In the genomic region with DNA sequence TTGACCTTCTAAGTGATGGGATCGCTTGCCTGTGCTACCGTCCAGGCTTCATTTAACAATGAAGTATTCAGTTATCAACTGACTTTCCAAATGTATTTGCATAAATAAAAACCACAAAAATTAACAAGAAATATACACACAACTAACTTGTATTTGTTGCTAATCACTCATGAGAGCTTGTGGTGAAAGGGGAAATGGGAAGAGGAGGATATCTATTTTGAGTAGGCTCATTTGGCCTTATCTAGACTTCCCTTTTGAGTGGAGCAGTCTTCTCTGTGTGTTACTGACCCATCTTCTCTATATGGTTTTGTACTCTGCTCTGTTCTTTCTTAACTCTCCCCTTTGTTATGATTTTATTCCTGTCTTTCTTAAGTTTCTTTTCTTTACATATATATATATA, we compare ENCODE assay signal across 33 mouse cellular contexts. TPM values are rescaled to one million over a fixed set of nuclear protein-coding genes. Genes with fewer than 3 reads are reported as not detected.
A peak's percentile ranks its signal among the peaks of the same experiment; 100 is the strongest.
DNase-seq lines count a peak whose midpoint lies in the region; ATAC-seq and TF ChIP-seq lines count a peak whose summit lies in the region.
"Had no signal": no experiment of that assay in that cellular context is flagged by ENCODE, and none has a peak within 500 bp of the region (broad histone marks: within the 10 kb centered on the region; RNA-seq: fewer than 3 reads in every experiment).

No protein-coding gene starts in this region.

- H3K4me3 ChIP-seq in liver, embryonic 11.5 days (ENCODE audit: low read depth, low read length), result no peak overlapping the region
- no peak overlapping the region for H3K4me3 ChIP-seq in G1E (ENCODE audit: low read depth, low read length)
- no peak overlapping the region for H3K4me3 ChIP-seq in bone marrow macrophage, adult 2 months (ENCODE audit: insufficient read depth, low read length)
- peak overlapping the region; percentile 90 for H3K4me3 ChIP-seq in megakaryocyte, embryonic 14.5 days (replicated peaks)
- no peak overlapping the region for H3K4me3 ChIP-seq in hindbrain, embryonic 10.5 days
- H3K4me3 ChIP-seq: embryonic facial prominence, embryonic 10.5 days; erythroblast, embryonic 14.5 days; forebrain, embryonic 12.5 days; heart, embryonic 12.5 days had no signal

- H3K4me2 ChIP-seq in liver, embryonic 11.5 days, result peak overlapping the region; percentile 43; the same call in 1 of the 2 replicates
- H3K4me2 ChIP-seq: forebrain, embryonic 12.5 days; hindbrain, embryonic 14.5 days had no signal

- 66% methylated on average over 2 of the region's 2 CpGs for WGBS in liver, embryonic 11.5 days
- 87% methylated on average over 2 of the region's 2 CpGs for WGBS in hindbrain, embryonic 10.5 days

- TF ChIP-seq CTCF in G1E (IDR thresholded peaks at IDR 0.05; ENCODE audit: low read depth, low read length), result no peak
- no peak for TF ChIP-seq CTCF in bone marrow macrophage, adult 2 months (IDR thresholded peaks at IDR 0.05; ENCODE audit: low read depth, low read length)

- no peaks in the 10 kb centered on the region for H3K36me3 ChIP-seq in liver, embryonic 11.5 days (ENCODE audit: control insufficient read depth, insufficient read depth, low read length)
- no peaks in the 10 kb centered on the region for H3K36me3 ChIP-seq in G1E (replicated peaks)
- H3K36me3 ChIP-seq in megakaryocyte, embryonic 14.5 days (replicated peaks; ENCODE audit: low read length), result peaks cover 8% of the 10 kb centered on the region
- no peaks in the 10 kb centered on the region for H3K36me3 ChIP-seq in hindbrain, embryonic 10.5 days
- H3K36me3 ChIP-seq: embryonic facial prominence, embryonic 10.5 days; embryonic facial prominence, embryonic 13.5 days; forebrain, embryonic 12.5 days; heart, embryonic 12.5 days; heart, embryonic 15.5 days had no signal

- no peak overlapping the region for H3K9ac ChIP-seq in liver, embryonic 11.5 days (ENCODE audit: low read depth, low read length)
- H3K9ac ChIP-seq: embryonic facial prominence, embryonic 13.5 days; forebrain, embryonic 12.5 days; heart, embryonic 12.5 days; heart, embryonic 15.5 days; hindbrain, embryonic 14.5 days had no signal

- no peaks in the 10 kb centered on the region for H3K9me3 ChIP-seq in liver, embryonic 11.5 days (ENCODE audit: control insufficient read depth, low read length)
- H3K9me3 ChIP-seq in G1E (replicated peaks), result no peaks in the 10 kb centered on the region
- no peaks in the 10 kb centered on the region for H3K9me3 ChIP-seq in megakaryocyte, embryonic 14.5 days
- no peaks in the 10 kb centered on the region for H3K9me3 ChIP-seq in hindbrain, embryonic 10.5 days
- H3K9me3 ChIP-seq: embryonic facial prominence, embryonic 10.5 days; embryonic facial prominence, embryonic 13.5 days; forebrain, embryonic 12.5 days; heart, embryonic 12.5 days; heart, embryonic 15.5 days had no signal

- no peak overlapping the region for H3K27ac ChIP-seq in liver, embryonic 11.5 days (ENCODE audit: low read depth, low read length)
- peak overlapping the region; percentile 33 for H3K27ac ChIP-seq in bone marrow macrophage, adult 2 months (ENCODE audit: insufficient read depth, low read depth, low read length)
- no peak overlapping the region for H3K27ac ChIP-seq in hindbrain, embryonic 10.5 days
- H3K27ac ChIP-seq: embryonic facial prominence, embryonic 10.5 days; embryonic facial prominence, embryonic 13.5 days; forebrain, embryonic 12.5 days; heart, embryonic 15.5 days; hindbrain, embryonic 14.5 days; hindbrain, postnatal 0 days had no signal

- H3K27me3 ChIP-seq in liver, embryonic 11.5 days (replicated peaks; ENCODE audit: control insufficient read depth, insufficient read depth, low read length), result no peaks in the 10 kb centered on the region
- no peaks in the 10 kb centered on the region for H3K27me3 ChIP-seq in G1E (ENCODE audit: insufficient read depth, low read length)
- H3K27me3 ChIP-seq in megakaryocyte, embryonic 14.5 days (replicated peaks), result no peaks in the 10 kb centered on the region
- no peaks in the 10 kb centered on the region for H3K27me3 ChIP-seq in hindbrain, embryonic 10.5 days (ENCODE audit: insufficient read depth, poor library complexity, severe bottlenecking)
- H3K27me3 ChIP-seq: embryonic facial prominence, embryonic 13.5 days; forebrain, embryonic 12.5 days; heart, embryonic 12.5 days; heart, embryonic 15.5 days had no signal

- no peak for DNase-seq in liver, embryonic 11.5 days (ENCODE audit: low spot score)
- DNase-seq in liver (no peak), G1E (ENCODE audit: low spot score) (no peak)
- no peak for DNase-seq in frontal cortex, postnatal 36 days (ENCODE audit: low spot score in 2 of 2)
- DNase-seq in adrenal gland, adult 2 months, result no peak
- DNase-seq in hindbrain, embryonic 10.5 days (ENCODE audit: low spot score), result no peak
- DNase-seq: adrenal gland, postnatal 10 days; adrenal gland, postnatal 36 days; cerebellum, adult 11 months; cerebellum, adult 2 months; cerebellum, adult 9-11 months; cerebellum, postnatal 25 days; gastrocnemius, adult 2 months; gastrocnemius, postnatal 14 days; heart, adult 18-20 months; heart, postnatal 10 days; heart, postnatal 36 days had no signal

- H3K4me1 ChIP-seq in liver, embryonic 11.5 days (replicated peaks; ENCODE audit: control insufficient read depth, insufficient read depth, low read length), result peaks cover 3% of the 10 kb centered on the region
- H3K4me1 ChIP-seq in G1E (ENCODE audit: insufficient read depth, low read depth, low read length), result peaks cover 36% of the 10 kb centered on the region
- H3K4me1 ChIP-seq in bone marrow macrophage, adult 2 months (ENCODE audit: control insufficient read depth, insufficient read depth, low read length), result peaks cover 21% of the 10 kb centered on the region
- H3K4me1 ChIP-seq in megakaryocyte, embryonic 14.5 days, result peaks cover 62% of the 10 kb centered on the region
- H3K4me1 ChIP-seq in hindbrain, embryonic 10.5 days (replicated peaks), result peaks cover 14% of the 10 kb centered on the region; the same call in 1 of the 2 replicates
- H3K4me1 ChIP-seq: heart, embryonic 12.5 days; heart, embryonic 15.5 days had no signal

- ATAC-seq in liver, embryonic 11.5 days (replicated peaks; ENCODE audit: low FRiP score), result no peak
- peak; percentile 37; the same call in 1 of the 2 replicates for ATAC-seq in G1E (ENCODE audit: extremely low read depth, insufficient number of reproducible peaks, low FRiP score, poor library complexity, severe bottlenecking)
- ATAC-seq: activated CD4-positive, CD25-positive, alpha-beta regulatory T cell, adult 4 months; forebrain, embryonic 16.5 days; hindbrain, postnatal 0 days; inflammation-experienced regulatory T-cells, adult 6 months had no signal

- no peak for TF ChIP-seq POLR2A in bone marrow macrophage, adult 2 months (IDR thresholded peaks at IDR 0.05; ENCODE audit: borderline replicate concordance, low read depth, low read length)

RNA-seq across cellular contexts. Expression of a gene that starts 2.2 kb away (rescaled TPM):
- polyA plus RNA-seq in liver, embryonic 11.5 days (2014; fragmentation: Nextera tagmentation; extraction: Ambion mirVana), result 24.2 and 30.8 TPM in 2 replicates
- total RNA-seq in G1E (2014; fragmentation: Nextera tagmentation) (13.8 and 16.9 TPM in 2 replicates), G1E (2017) (42.3 and 46.3 TPM in 2 replicates)
- 2.0 TPM in 2 replicates for polyA plus RNA-seq in G1E (2012)
- 56.7 and 60.1 TPM in 2 replicates for polyA plus RNA-seq in bone marrow macrophage, adult 2 months (2012; ENCODE audit: insufficient read depth, insufficient read length, missing spikeins)
- polyA plus RNA-seq in megakaryocyte, embryonic 14.5 days (2012; ENCODE audit: insufficient read depth, low replicate concordance), result 6.5 and 8.4 TPM in 2 replicates
- 10 to 100 TPM; 47.8 to 70.5 TPM for total RNA-seq in adrenal gland, adult 2 months (2021)
- 6.9 and 8.9 TPM in 2 replicates for polyA plus RNA-seq in adrenal gland, adult 2 months (2012; rRNA removed)
- 16.7 and 18.6 TPM in 2 replicates for polyA plus RNA-seq in hindbrain, embryonic 10.5 days (2016; fragmentation: Nextera tagmentation; extraction: Ambion mirVana)
- polyA plus RNA-seq: erythroblast, embryonic 14.5 days had no signal

RNA-seq across cellular contexts. Expression of a gene that starts 9.4 kb away (rescaled TPM):
- 8.4 and 10.7 TPM in 2 replicates for polyA plus RNA-seq in liver, embryonic 11.5 days (2014; fragmentation: Nextera tagmentation; extraction: Ambion mirVana)
- total RNA-seq in G1E (2014; fragmentation: Nextera tagmentation), result 21.5 and 29.4 TPM in 2 replicates
- 12.3 and 15.6 TPM in 2 replicates for total RNA-seq in G1E (2017)
- polyA plus RNA-seq in G1E (2012), result 2.7 and 3.0 TPM in 2 replicates
- polyA plus RNA-seq in bone marrow macrophage, adult 2 months (2012; ENCODE audit: insufficient read depth, insufficient read length, missing spikeins), result 11.8 and 12.1 TPM in 2 replicates
- polyA plus RNA-seq in megakaryocyte, embryonic 14.5 days (2012; ENCODE audit: insufficient read depth, low replicate concordance), result 1.00 TPM in 1 of 2 replicates, not detected in the other
- 10 to 100 TPM; 10.1 to 11.3 TPM for total RNA-seq in adrenal gland, adult 2 months (2021)
- 3.6 and 5.6 TPM in 2 replicates for polyA plus RNA-seq in adrenal gland, adult 2 months (2012; rRNA removed)
- polyA plus RNA-seq in hindbrain, embryonic 10.5 days (2016; fragmentation: Nextera tagmentation; extraction: Ambion mirVana), result 13.5 and 17.6 TPM in 2 replicates

RNA-seq across cellular contexts. Expression of a gene that starts 41.8 kb away (rescaled TPM):
- 0.11 and 0.17 TPM in 2 replicates for polyA plus RNA-seq in liver, embryonic 11.5 days (2014; fragmentation: Nextera tagmentation; extraction: Ambion mirVana)
- total RNA-seq in G1E (2014; fragmentation: Nextera tagmentation) (not detected in 2 replicates), G1E (2017) (0.06 and 0.11 TPM in 2 replicates)
- not detected in 2 replicates for polyA plus RNA-seq in G1E (2012)
- not detected in 2 replicates for polyA plus RNA-seq in bone marrow macrophage, adult 2 months (2012; ENCODE audit: insufficient read depth, insufficient read length, missing spikeins)
- polyA plus RNA-seq in megakaryocyte, embryonic 14.5 days (2012; ENCODE audit: insufficient read depth, low replicate concordance), result not detected in 2 replicates
- not detected for total RNA-seq in adrenal gland, adult 2 months (2021)
- not detected in 2 replicates for polyA plus RNA-seq in adrenal gland, adult 2 months (2012; rRNA removed)
- 0.31 and 0.48 TPM in 2 replicates for polyA plus RNA-seq in hindbrain, embryonic 10.5 days (2016; fragmentation: Nextera tagmentation; extraction: Ambion mirVana)
- total RNA-seq: adrenal gland, postnatal 10 days; adrenal gland, postnatal 36 days; common myeloid progenitor, adult 5-6 weeks; ES-E14; gastrocnemius, adult 2 months; gastrocnemius, postnatal 14 days; gastrocnemius, postnatal 4 days; heart, adult 18-20 months; heart, postnatal 10 days; heart, postnatal 36 days; hindbrain, postnatal 0 days had no signal
- polyA plus RNA-seq: cerebellum, adult 2 months; erythroblast, embryonic 14.5 days had no signal
